Mouse (Mus musculus) liver, embryonic 12.5 days (tissue): ENCODE data around the gene Pla2g4f. TPM values are rescaled to one million over a fixed set of nuclear protein-coding genes. Genes with fewer than 3 reads are reported as not detected.

Source experiments
- ATAC-seq: fragments of 200-750 bp; cut with Nextera tagmentation; 2 replicates; pipeline ENCODE4 v1.8.0; 2017; ENCODE audit warnings: moderate number of reproducible peaks, mild to moderate bottlenecking, moderate library complexity
- H3K27ac ChIP-seq: fragments of 300-500 bp; sonication (generic); 2 replicates; pipeline ENCODE4 v1.5.1; 2016; ENCODE audit warnings: mild to moderate bottlenecking
- H3K27me3 ChIP-seq: fragments of 300-500 bp; sonication (generic); replicated peaks from 2 replicates; pipeline ENCODE4 v1.6.1; 2016; ENCODE audit warnings: mild to moderate bottlenecking, moderate library complexity
- H3K36me3 ChIP-seq: fragments of 300-500 bp; sonication (generic); 2 replicates; pipeline ENCODE4 v1.6.1; 2016; ENCODE audit warnings: mild to moderate bottlenecking, moderate library complexity
- H3K4me1 ChIP-seq: fragments of 300-500 bp; sonication (generic); 2 replicates; pipeline ENCODE4 v1.6.1; 2016
- H3K4me2 ChIP-seq: fragments of 300-500 bp; sonication (generic); 2 replicates; pipeline ENCODE4 v1.6.1; 2016; ENCODE audit warnings: mild to moderate bottlenecking, moderate library complexity
- H3K4me3 ChIP-seq: fragments of 300-500 bp; sonication (generic); 2 replicates; pipeline ENCODE4 v1.5.1; 2016; ENCODE audit warnings: mild to moderate bottlenecking, moderate library complexity
- H3K9ac ChIP-seq: fragments of 300-500 bp; sonication (generic); 2 replicates; pipeline ENCODE4 v1.6.1; 2016; ENCODE audit warnings: mild to moderate bottlenecking, moderate library complexity
- H3K9me3 ChIP-seq: fragments of 300-500 bp; sonication (generic); replicated peaks from 2 replicates; pipeline ENCODE4 v1.6.1; 2016; ENCODE audit warnings: mild to moderate bottlenecking, moderate library complexity
- WGBS: fragments of 180-500 bp; shearing (Covaris S2); methylation state at CpG from one replicate; pipeline ENCODE4 v1.1.7; 2016; ENCODE audit not compliant: insufficient replicate concordance; 5-methylcytosine and 5-hydroxymethylcytosine counted together
- polyA plus RNA-seq: library from polyadenylated mRNA; unstranded; fragments of >200 nt; fragmentation: Nextera tagmentation; extraction: Ambion mirVana; gene quantifications from 2 replicates; pipeline ENCODE4 v1.2.1, GENCODE M21; 2016

Gene Pla2g4f
- polyA plus RNA-seq, 1 experiment from 2014 or later: not detected

- ATAC-seq: no peak
- no peak overlapping the region for H3K4me3 ChIP-seq
- H3K9me3 ChIP-seq: no peaks in the 10 kb centered on the region
- H3K4me1 ChIP-seq: no peaks in the 10 kb centered on the region
- H3K9ac ChIP-seq: no peak overlapping the region
- no peaks in the 10 kb centered on the region for H3K36me3 ChIP-seq
- H3K27ac ChIP-seq: no peak overlapping the region
- 78% methylated on average over 6 of the region's 6 CpGs for WGBS
- H3K27me3 ChIP-seq: 0 out of 2 replicates have a peak, but pooled peaks cover 5% of the 10 kb centered on the region
- H3K4me2 ChIP-seq: no peak overlapping the region
Measured at GRCm38 (mm10) chr2:120301076-120301475, 12.9 kb downstream of the Pla2g4f start.

- no peak overlapping the region for H3K4me2 ChIP-seq
- no peak for ATAC-seq
- H3K27me3 ChIP-seq: 0 out of 2 replicates have a peak, but pooled peaks cover 5% of the 10 kb centered on the region
Measured at GRCm38 (mm10) chr2:120299866-120300265, 14.1 kb downstream of the Pla2g4f start.

GRCm38 (mm10) chr2:120296160-120296559, 17.8 kb downstream of the Pla2g4f start:
- H3K4me3 ChIP-seq: no peak overlapping the region
- no peak for ATAC-seq
- H3K9ac ChIP-seq: no peak overlapping the region
- WGBS: 9% methylated on average over 2 of the region's 2 CpGs
- H3K9me3 ChIP-seq: no peaks in the 10 kb centered on the region
- no peaks in the 10 kb centered on the region for H3K36me3 ChIP-seq
- no peaks in the 10 kb centered on the region for H3K4me1 ChIP-seq
- H3K27ac ChIP-seq: no peak overlapping the region
- no peaks in the 10 kb centered on the region for H3K27me3 ChIP-seq
- H3K4me2 ChIP-seq: no peak overlapping the region

More at GRCm38 (mm10) chr2:120299866-120300265, 14.1 kb downstream of the Pla2g4f start:
- H3K4me1 ChIP-seq: no peaks in the 10 kb centered on the region
- H3K36me3 ChIP-seq: no peaks in the 10 kb centered on the region
- WGBS: 68% methylated on average over 4 of the region's 4 CpGs
- H3K9ac ChIP-seq: no peak overlapping the region
- H3K9me3 ChIP-seq: no peaks in the 10 kb centered on the region
- no peak overlapping the region for H3K4me3 ChIP-seq
- H3K27ac ChIP-seq: no peak overlapping the region

- no peaks in the 10 kb centered on the region for H3K9me3 ChIP-seq
- no peaks in the 10 kb centered on the region for H3K4me1 ChIP-seq
- no peaks in the 10 kb centered on the region for H3K27me3 ChIP-seq
- no peaks in the 10 kb centered on the region for H3K36me3 ChIP-seq
- H3K4me2 ChIP-seq: no peak overlapping the region
- 66% methylated on average over 8 of the region's 9 CpGs for WGBS
- ATAC-seq: no peak
- no peak overlapping the region for H3K9ac ChIP-seq
- no peak overlapping the region for H3K27ac ChIP-seq
- H3K4me3 ChIP-seq: no peak overlapping the region
Measured at GRCm38 (mm10) chr2:120291471-120292078, 22.4 kb downstream of the Pla2g4f start.

GRCm38 (mm10) chr2:120288995-120289394, 25.0 kb downstream of the Pla2g4f start, which contains the start of gene Pla2g4d:
Gene Pla2g4d, minus strand, starts transcription at chr2:120289197.
- 49% methylated on average over 5 of the region's 5 CpGs for WGBS
- no peak for ATAC-seq
- Histone ChIP-seq H3K27me3 (no peaks in the 10 kb centered on the region; the same call in 1 of the 2 replicates), H3K36me3 (no peaks in the 10 kb centered on the region), H3K4me2 (no peak within 1 kb of the TSS), H3K9me3 (no peaks in the 10 kb centered on the region), H3K27ac (no peak within 1 kb of the TSS), H3K9ac (no peak within 1 kb of the TSS), H3K4me3 (no peak within 1 kb of the TSS), H3K4me1 (no peaks in the 10 kb centered on the region)

GRCm38 (mm10) chr2:120288401-120288800, 25.6 kb downstream of the Pla2g4f start:
- Histone ChIP-seq H3K27me3 (no peaks in the 10 kb centered on the region; the same call in 1 of the 2 replicates), H3K27ac (no peak overlapping the region), H3K4me1 (no peaks in the 10 kb centered on the region), H3K9me3 (no peaks in the 10 kb centered on the region), H3K9ac (no peak overlapping the region), H3K4me2 (no peak overlapping the region), H3K4me3 (no peak overlapping the region), H3K36me3 (no peaks in the 10 kb centered on the region)
- WGBS: 71% methylated on average over 3 of the region's 3 CpGs
- no peak for ATAC-seq

- Histone ChIP-seq H3K4me3 (no peak overlapping the region), H3K4me1 (no peaks in the 10 kb centered on the region), H3K9me3 (no peaks in the 10 kb centered on the region), H3K9ac (no peak overlapping the region), H3K27me3 (no peaks in the 10 kb centered on the region; the same call in 1 of the 2 replicates), H3K36me3 (no peaks in the 10 kb centered on the region), H3K4me2 (no peak overlapping the region), H3K27ac (no peak overlapping the region)
- no peak for ATAC-seq
- 47% methylated on average over 4 of the region's 4 CpGs for WGBS
Measured at GRCm38 (mm10) chr2:120285639-120286038, 28.3 kb downstream of the Pla2g4f start.

- Histone ChIP-seq H3K9me3 (no peaks in the 10 kb centered on the region), H3K27ac (no peak overlapping the region), H3K4me1 (0 out of 2 replicates have a peak, but pooled peaks cover 3% of the 10 kb centered on the region), H3K36me3 (no peaks in the 10 kb centered on the region), H3K4me2 (no peak overlapping the region), H3K4me3 (no peak overlapping the region), H3K9ac (no peak overlapping the region), H3K27me3 (no peaks in the 10 kb centered on the region; the same call in 1 of the 2 replicates)
- ATAC-seq: no peak
Measured at GRCm38 (mm10) chr2:120284705-120285104, 29.3 kb downstream of the Pla2g4f start.

GRCm38 (mm10) chr2:120284094-120284493, 29.9 kb downstream of the Pla2g4f start:
- H3K4me3 ChIP-seq: no peak overlapping the region
- no peaks in the 10 kb centered on the region for H3K9me3 ChIP-seq
- no peak overlapping the region for H3K9ac ChIP-seq
- WGBS: 73% methylated on average over 5 of the region's 5 CpGs
- H3K27ac ChIP-seq: no peak overlapping the region
- H3K4me1 ChIP-seq: 0 out of 2 replicates have a peak, but pooled peaks cover 3% of the 10 kb centered on the region
- no peaks in the 10 kb centered on the region; the same call in 1 of the 2 replicates for H3K27me3 ChIP-seq
- no peaks in the 10 kb centered on the region for H3K36me3 ChIP-seq
- H3K4me2 ChIP-seq: no peak overlapping the region
- ATAC-seq: no peak

- Histone ChIP-seq H3K27ac (no peak overlapping the region), H3K36me3 (no peaks in the 10 kb centered on the region), H3K9ac (no peak overlapping the region), H3K9me3 (no peaks in the 10 kb centered on the region), H3K4me2 (no peak overlapping the region), H3K27me3 (no peaks in the 10 kb centered on the region; the same call in 1 of the 2 replicates), H3K4me1 (0 out of 2 replicates have a peak, but pooled peaks cover 3% of the 10 kb centered on the region), H3K4me3 (no peak overlapping the region)
- WGBS: 45% methylated on average over 6 of the region's 6 CpGs
- no peak for ATAC-seq
Measured at GRCm38 (mm10) chr2:120283550-120283949, 30.4 kb downstream of the Pla2g4f start.

- no peaks in the 10 kb centered on the region; the same call in 1 of the 2 replicates for H3K27me3 ChIP-seq
- H3K9me3 ChIP-seq: no peaks in the 10 kb centered on the region
- no peak overlapping the region for H3K9ac ChIP-seq
- no peak for ATAC-seq
- H3K4me3 ChIP-seq: no peak overlapping the region
- H3K4me1 ChIP-seq: 0 out of 2 replicates have a peak, but pooled peaks cover 3% of the 10 kb centered on the region
- H3K36me3 ChIP-seq: no peaks in the 10 kb centered on the region
- H3K4me2 ChIP-seq: no peak overlapping the region
- 38% methylated on average over 3 of the region's 3 CpGs for WGBS
- H3K27ac ChIP-seq: no peak overlapping the region
Measured at GRCm38 (mm10) chr2:120281221-120281620, 32.7 kb downstream of the Pla2g4f start.

GRCm38 (mm10) chr2:120279961-120280360, 34.0 kb downstream of the Pla2g4f start:
- 11% methylated on average over 8 of the region's 8 CpGs for WGBS
- ATAC-seq: no peak

More at GRCm38 (mm10) chr2:120279961-120280360, 34.0 kb downstream of the Pla2g4f start:
- Histone ChIP-seq H3K9me3 (no peaks in the 10 kb centered on the region), H3K9ac (no peak overlapping the region), H3K4me2 (no peak overlapping the region), H3K27me3 (peaks cover 4% of the 10 kb centered on the region; the same call in 1 of the 2 replicates), H3K4me1 (0 out of 2 replicates have a peak, but pooled peaks cover 3% of the 10 kb centered on the region), H3K27ac (no peak overlapping the region), H3K4me3 (no peak overlapping the region), H3K36me3 (no peaks in the 10 kb centered on the region)
